Mouse (Mus musculus): ENCODE results near the gene P3h2.

DNA sequence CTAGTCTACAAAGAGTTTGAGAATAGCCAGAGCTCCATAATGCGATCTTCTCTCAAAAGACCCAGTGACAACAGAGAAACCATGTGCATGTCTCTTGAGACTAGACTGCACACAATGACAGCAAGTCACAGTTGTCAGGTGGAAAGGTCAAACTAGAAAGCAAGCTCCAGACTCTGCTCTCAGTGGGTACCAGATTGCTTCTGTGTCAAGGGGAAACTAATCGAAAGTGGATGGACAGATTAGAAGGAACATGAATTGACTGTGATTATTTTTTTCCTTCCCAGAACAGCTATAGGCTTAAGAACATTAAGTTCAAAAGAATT, 27.5 kb downstream of the P3h2 start:
- no peak for TF ChIP-seq CTCF (IDR thresholded peaks at IDR 0.05; ENCODE audit: borderline replicate concordance, insufficient read depth, low read length)
- no peak for TF ChIP-seq POLR2A (IDR thresholded peaks at IDR 0.05; ENCODE audit: low read depth, low read length)

All from embryonic fibroblast, embryonic 13.5 days (primary cell).